Mouse (Mus musculus) embryonic facial prominence, embryonic 14.5 days (tissue): ENCODE data around the gene Tom1l2. TPM values are rescaled to one million over a fixed set of nuclear protein-coding genes. Genes with fewer than 3 reads are reported as not detected.
A peak's percentile ranks its signal among the peaks of the same experiment; 100 is the strongest.

Experiments used
- ATAC-seq: fragments of 200-750 bp; cut with Nextera tagmentation; 2 replicates; pipeline ENCODE4 v1.8.0; 2017; ENCODE audit warnings: low read depth, moderate number of reproducible peaks, moderate TSS enrichment
- DNase-seq: peaks from one replicate; pipeline ENCODE4 v3.0.0-alpha.2; 2015; ENCODE audit warnings: low spot score
- H3K27ac ChIP-seq: fragments of 300-500 bp; sonication (generic); replicated peaks from 2 replicates; pipeline ENCODE4 v1.5.1; 2014; ENCODE audit warnings: low read depth, mild to moderate bottlenecking, low read length, moderate library complexity
- H3K27me3 ChIP-seq: fragments of 300-500 bp; sonication (generic); replicated peaks from 2 replicates; pipeline ENCODE4 v1.6.1; 2014; ENCODE audit warnings: low read length; ENCODE audit not compliant: control insufficient read depth, insufficient read depth
- H3K36me3 ChIP-seq: fragments of 300-500 bp; sonication (generic); 2 replicates; pipeline ENCODE4 v1.6.1; 2014; ENCODE audit warnings: low read length, mixed read lengths; ENCODE audit not compliant: control insufficient read depth, insufficient read depth
- H3K4me1 ChIP-seq: fragments of 300-500 bp; sonication (generic); 2 replicates; pipeline ENCODE4 v1.6.1; 2014; ENCODE audit warnings: antibody characterized with exemption, low read length; ENCODE audit not compliant: control insufficient read depth, insufficient read depth
- H3K4me2 ChIP-seq: fragments of 300-500 bp; sonication (generic); 2 replicates; pipeline ENCODE4 v1.6.1; 2014; ENCODE audit warnings: low read depth, mild to moderate bottlenecking, low read length, moderate library complexity, mixed read lengths
- H3K4me3 ChIP-seq: fragments of 300-500 bp; sonication (generic); 2 replicates; pipeline ENCODE4 v1.5.1; 2014; ENCODE audit warnings: low read depth, mild to moderate bottlenecking, low read length
- H3K9ac ChIP-seq: fragments of 300-500 bp; sonication (generic); 2 replicates; pipeline ENCODE4 v1.6.1; 2014; ENCODE audit warnings: low read depth, mild to moderate bottlenecking, low read length, moderate library complexity, mixed read lengths
- H3K9me3 ChIP-seq: fragments of 300-500 bp; sonication (generic); 2 replicates; pipeline ENCODE4 v1.6.1; 2016; ENCODE audit warnings: low read length; ENCODE audit not compliant: control insufficient read depth
- WGBS: fragments of 180-500 bp; shearing (Covaris S2); extraction: QIAGEN DNeasy Blood & Tissue Kit; methylation state at CpG from one replicate; pipeline ENCODE4 v1.1.7; 2014; 5-methylcytosine and 5-hydroxymethylcytosine counted together
- polyA plus RNA-seq: library from polyadenylated mRNA; unstranded; fragments of >200 nt; fragmentation: Nextera tagmentation; extraction: Ambion mirVana; gene quantifications from 2 replicates; pipeline ENCODE4 v1.2.1, GENCODE M21; 2014

Tom1l2 gene
- polyA plus RNA-seq, 1 experiment from 2014 or later = 23.4 TPM

GRCm38 (mm10) chr11:60231951-60232350 lies 120.8 kb downstream of the Tom1l2 start:
- DNase-seq (no peak), ATAC-seq (no peak)
- Histone ChIP-seq H3K4me2 (no peak overlapping the region), H3K9me3 (no peaks in the 10 kb centered on the region), H3K27me3 (no peaks in the 10 kb centered on the region), H3K36me3 (peaks cover 8% of the 10 kb centered on the region; the same call in 1 of the 2 replicates), H3K4me3 (no peak overlapping the region), H3K4me1 (no peaks in the 10 kb centered on the region), H3K27ac (no peak overlapping the region), H3K9ac (no peak overlapping the region)
- WGBS = 41% methylated on average over 4 of the region's 4 CpGs

- H3K4me1 ChIP-seq = no peaks in the 10 kb centered on the region
- no peak overlapping the region for H3K4me3 ChIP-seq
- H3K9ac ChIP-seq = no peak overlapping the region
- WGBS = 73% methylated on average over 3 of the region's 3 CpGs
- H3K27ac ChIP-seq = no peak overlapping the region
- H3K9me3 ChIP-seq = no peaks in the 10 kb centered on the region
- peaks cover 5% of the 10 kb centered on the region; the same call in 1 of the 2 replicates for H3K36me3 ChIP-seq
- no peaks in the 10 kb centered on the region for H3K27me3 ChIP-seq
- DNase-seq (no peak), ATAC-seq (no peak)
- no peak overlapping the region for H3K4me2 ChIP-seq
Observed at GRCm38 (mm10) chr11:60231326-60231725, 121.4 kb downstream of the Tom1l2 start.

GRCm38 (mm10) chr11:60230512-60230911 lies 122.2 kb downstream of the Tom1l2 start:
- no peak for DNase-seq
- peaks cover 4% of the 10 kb centered on the region; the same call in 1 of the 2 replicates for H3K4me1 ChIP-seq
- peaks cover 5% of the 10 kb centered on the region; the same call in 1 of the 2 replicates for H3K36me3 ChIP-seq
- H3K27me3 ChIP-seq = no peaks in the 10 kb centered on the region
- H3K4me3 ChIP-seq = no peak overlapping the region
- no peak for ATAC-seq
- WGBS = 85% methylated on average over 7 of the region's 7 CpGs
- H3K4me2 ChIP-seq = no peak overlapping the region
- no peaks in the 10 kb centered on the region for H3K9me3 ChIP-seq
- H3K9ac ChIP-seq = no peak overlapping the region
- H3K27ac ChIP-seq = no peak overlapping the region

GRCm38 (mm10) chr11:60229821-60230220 lies 122.9 kb downstream of the Tom1l2 start:
- H3K4me1 ChIP-seq = peaks cover 4% of the 10 kb centered on the region; the same call in 1 of the 2 replicates
- no peak overlapping the region for H3K4me2 ChIP-seq
- WGBS = 73% methylated on average over 13 of the region's 13 CpGs

GRCm38 (mm10) chr11:60228525-60228924 lies 124.2 kb downstream of the Tom1l2 start:
- Histone ChIP-seq H3K4me1 (peaks cover 4% of the 10 kb centered on the region; the same call in 1 of the 2 replicates), H3K9ac (no peak overlapping the region), H3K36me3 (peaks cover 5% of the 10 kb centered on the region; the same call in 1 of the 2 replicates), H3K4me2 (no peak overlapping the region), H3K4me3 (no peak overlapping the region), H3K9me3 (no peaks in the 10 kb centered on the region), H3K27ac (no peak overlapping the region), H3K27me3 (no peaks in the 10 kb centered on the region)
- WGBS = 59% methylated on average over 3 of the region's 3 CpGs
- DNase-seq = no peak
- no peak for ATAC-seq

More at GRCm38 (mm10) chr11:60229821-60230220, 122.9 kb downstream of the Tom1l2 start:
- Histone ChIP-seq H3K27me3 (no peaks in the 10 kb centered on the region), H3K9me3 (no peaks in the 10 kb centered on the region), H3K36me3 (peaks cover 5% of the 10 kb centered on the region; the same call in 1 of the 2 replicates), H3K9ac (no peak overlapping the region), H3K4me3 (no peak overlapping the region), H3K27ac (no peak overlapping the region)
- ATAC-seq (no peak), DNase-seq (no peak)

- Histone ChIP-seq H3K27me3 (no peaks in the 10 kb centered on the region), H3K4me3 (no peak overlapping the region), H3K36me3 (peaks cover 5% of the 10 kb centered on the region; the same call in 1 of the 2 replicates), H3K9ac (no peak overlapping the region), H3K4me1 (peaks cover 16% of the 10 kb centered on the region), H3K9me3 (no peaks in the 10 kb centered on the region), H3K27ac (no peak overlapping the region), H3K4me2 (no peak overlapping the region)
- ATAC-seq (no peak), DNase-seq (no peak)
- WGBS = 61% methylated on average over 1 of the region's 1 CpGs
Observed at GRCm38 (mm10) chr11:60225874-60226273, 126.8 kb downstream of the Tom1l2 start.

- no peak for ATAC-seq
- 53% methylated on average over 4 of the region's 4 CpGs for WGBS
- no peaks in the 10 kb centered on the region for H3K9me3 ChIP-seq
- H3K27me3 ChIP-seq = no peaks in the 10 kb centered on the region
- no peak overlapping the region for H3K9ac ChIP-seq
- peaks cover 21% of the 10 kb centered on the region for H3K4me1 ChIP-seq
- H3K4me3 ChIP-seq = no peak overlapping the region
- no peak for DNase-seq
- peaks cover 5% of the 10 kb centered on the region; the same call in 1 of the 2 replicates for H3K36me3 ChIP-seq
- H3K27ac ChIP-seq = no peak overlapping the region
- no peak overlapping the region for H3K4me2 ChIP-seq
Observed at GRCm38 (mm10) chr11:60224676-60225075, 128.0 kb downstream of the Tom1l2 start.

- 5% methylated on average over 46 of the region's 46 CpGs for WGBS
- Histone ChIP-seq H3K4me2 (peak within 1 kb of the TSS; percentile 77), H3K4me3 (peak within 1 kb of the TSS; percentile 40), H3K27me3 (no peaks in the 10 kb centered on the region), H3K9ac (peak within 1 kb of the TSS; percentile 61), H3K36me3 (peaks cover 11% of the 10 kb centered on the region; the same call in 1 of the 2 replicates), H3K27ac (peak within 1 kb of the TSS; percentile 55), H3K4me1 (peaks cover 27% of the 10 kb centered on the region), H3K9me3 (no peaks in the 10 kb centered on the region)
- DNase-seq = peak; percentile 83
- ATAC-seq = peak; percentile 73
Observed at GRCm38 (mm10) chr11:60222469-60223236, 130.1 kb downstream of the Tom1l2 start, which contains the start of gene Srebf1. Gene Srebf1, minus strand, starts transcription at chr11:60222581.
